Mouse (Mus musculus) embryonic facial prominence, embryonic 11.5 days (tissue): ENCODE measurements at regions not wholly inside any gene's neighbourhood (a gene's known extent, or its start where the extent isn't known, plus 50 kb on each side); places are given as distances from the start of the nearest gene placed in this dataset.
A peak's percentile ranks its signal among the peaks of the same experiment; 100 is the strongest.

Experiments
- ATAC-seq: fragments of 200-750 bp; cut with Nextera tagmentation; replicated peaks from 2 replicates; pipeline ENCODE4 v1.8.0; 2017; ENCODE audit warnings: low read depth; ENCODE audit not compliant: insufficient number of reproducible peaks, low FRiP score, low TSS enrichment
- DNase-seq: peaks from one replicate; pipeline ENCODE4 v3.0.0-alpha.2; 2015; ENCODE audit warnings: low spot score
- H3K27ac ChIP-seq: fragments of 300-500 bp; sonication (generic); replicated peaks from 2 replicates; pipeline ENCODE4 v1.5.1; 2014; ENCODE audit warnings: mild to moderate bottlenecking, low read depth, low read length, control low read depth
- H3K27me3 ChIP-seq: fragments of 300-500 bp; sonication (generic); 2 replicates; pipeline ENCODE4 v1.6.1; 2014; ENCODE audit warnings: mild to moderate bottlenecking, low read length, moderate library complexity, mixed read lengths; ENCODE audit not compliant: control insufficient read depth, insufficient read depth
- H3K36me3 ChIP-seq: fragments of 300-500 bp; sonication (generic); replicated peaks from 2 replicates; pipeline ENCODE4 v1.6.1; 2014; ENCODE audit warnings: low read depth, mild to moderate bottlenecking, low read length, moderate library complexity, mixed read lengths; ENCODE audit not compliant: control insufficient read depth, insufficient read depth
- H3K4me1 ChIP-seq: fragments of 300-500 bp; sonication (generic); 2 replicates; pipeline ENCODE4 v1.6.1; 2014; ENCODE audit warnings: low read length, mixed read lengths; ENCODE audit not compliant: control insufficient read depth, insufficient read depth
- H3K4me2 ChIP-seq: fragments of 300-500 bp; sonication (generic); 2 replicates; pipeline ENCODE4 v1.6.1; 2014; ENCODE audit warnings: low read depth, mild to moderate bottlenecking, control low read depth, low read length, moderate library complexity
- H3K4me3 ChIP-seq: fragments of 300-500 bp; sonication (generic); 2 replicates; pipeline ENCODE4 v1.5.1; 2014; ENCODE audit warnings: low read depth, low read length, control low read depth
- H3K9ac ChIP-seq: fragments of 300-500 bp; sonication (generic); replicated peaks from 2 replicates; pipeline ENCODE4 v1.6.1; 2014; ENCODE audit warnings: mild to moderate bottlenecking, control low read depth, low read length
- H3K9me3 ChIP-seq: fragments of 300-500 bp; sonication (generic); replicated peaks from 2 replicates; pipeline ENCODE4 v1.6.1; 2016; ENCODE audit warnings: mild to moderate bottlenecking, low read length, inconsistent platforms, mixed read lengths; ENCODE audit not compliant: control insufficient read depth
- WGBS: fragments of 180-500 bp; shearing (Covaris S2); extraction: QIAGEN DNeasy Blood & Tissue Kit; methylation state at CpG from one replicate; pipeline ENCODE4 v1.1.7; 2014; 5-methylcytosine and 5-hydroxymethylcytosine counted together

DNA sequence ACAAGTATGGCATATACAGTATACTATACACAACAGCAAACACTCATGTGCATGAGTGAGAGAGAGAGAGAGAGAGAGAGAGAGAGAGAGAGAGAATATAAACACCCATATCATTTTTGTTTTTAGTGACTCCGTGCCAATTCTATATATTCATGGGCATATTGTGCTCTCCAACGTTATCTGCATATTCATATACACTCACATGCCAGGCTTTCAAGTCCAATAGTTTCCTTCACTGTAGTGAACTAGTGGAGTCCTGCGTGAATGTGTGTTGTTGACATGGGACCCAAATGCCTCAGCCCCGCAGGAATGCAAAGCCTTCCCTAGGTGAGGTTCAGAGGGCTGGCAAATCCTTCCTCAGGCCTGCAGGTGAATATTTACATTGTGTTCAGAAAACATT, 53.4 kb upstream of the Nab1 start:
- no peak overlapping the region for H3K4me2 ChIP-seq
- no peaks in the 10 kb centered on the region for H3K4me1 ChIP-seq
- no peaks in the 10 kb centered on the region for H3K36me3 ChIP-seq
- H3K27me3 ChIP-seq: no peaks in the 10 kb centered on the region
- no peak overlapping the region for H3K4me3 ChIP-seq
- DNase-seq: no peak
- ATAC-seq: no peak
- WGBS: 70% methylated on average over 4 of the region's 4 CpGs
- H3K9me3 ChIP-seq: no peaks in the 10 kb centered on the region
- H3K9ac ChIP-seq: no peak overlapping the region
- no peak overlapping the region for H3K27ac ChIP-seq

DNA sequence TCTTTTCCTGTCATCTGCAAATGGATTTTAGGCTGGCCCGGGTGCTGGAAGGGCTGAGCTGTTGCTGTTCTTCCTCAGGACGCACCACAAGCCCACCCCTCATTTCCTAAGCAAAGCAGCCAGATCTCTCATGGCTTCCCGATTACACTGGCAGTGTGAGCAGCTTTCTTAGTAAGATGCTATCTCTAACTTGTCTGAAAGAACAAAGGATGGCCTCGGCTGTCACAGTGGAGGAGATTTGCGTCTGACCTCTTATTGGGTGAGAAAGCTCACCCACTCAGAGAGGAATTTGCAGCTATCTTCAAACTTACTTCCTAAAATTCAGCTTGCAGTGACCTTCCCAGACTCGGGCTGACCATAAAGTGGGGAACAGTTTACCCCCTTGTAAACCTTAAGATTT, 64.7 kb upstream of the Nemp2 start:
- Histone ChIP-seq H3K9me3 (no peaks in the 10 kb centered on the region), H3K36me3 (no peaks in the 10 kb centered on the region), H3K4me1 (no peaks in the 10 kb centered on the region), H3K27me3 (no peaks in the 10 kb centered on the region), H3K4me3 (no peak overlapping the region), H3K4me2 (no peak overlapping the region), H3K9ac (no peak overlapping the region), H3K27ac (no peak overlapping the region)
- DNase-seq: no peak
- 53% methylated on average over 6 of the region's 6 CpGs for WGBS
- no peak for ATAC-seq

DNA sequence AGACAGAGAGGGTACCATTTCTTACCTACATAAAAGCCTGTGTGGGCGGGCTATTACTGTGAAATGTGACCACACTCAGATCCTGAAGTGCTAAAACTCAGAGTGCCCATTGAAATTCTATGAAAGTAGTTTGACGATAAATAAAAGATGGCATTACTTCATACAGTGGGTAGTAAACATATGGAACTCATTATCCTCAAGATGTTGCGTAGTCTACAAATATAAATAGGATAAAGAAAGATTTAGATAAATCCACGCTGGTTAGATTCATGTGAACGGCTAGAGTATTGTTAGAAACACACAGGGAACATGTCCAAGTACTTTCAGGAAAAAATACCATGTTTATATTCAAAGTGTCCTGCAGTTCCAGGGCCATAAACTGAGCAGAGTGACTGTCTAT, 58.8 kb upstream of the Nemp2 start:
- H3K9ac ChIP-seq: no peak overlapping the region
- no peaks in the 10 kb centered on the region for H3K27me3 ChIP-seq
- no peaks in the 10 kb centered on the region for H3K9me3 ChIP-seq
- H3K4me2 ChIP-seq: no peak overlapping the region
- 62% methylated on average over 5 of the region's 5 CpGs for WGBS
- no peaks in the 10 kb centered on the region for H3K36me3 ChIP-seq
- no peak for DNase-seq
- no peak overlapping the region for H3K4me3 ChIP-seq
- no peak overlapping the region for H3K27ac ChIP-seq
- H3K4me1 ChIP-seq: no peaks in the 10 kb centered on the region
- no peak for ATAC-seq

DNA sequence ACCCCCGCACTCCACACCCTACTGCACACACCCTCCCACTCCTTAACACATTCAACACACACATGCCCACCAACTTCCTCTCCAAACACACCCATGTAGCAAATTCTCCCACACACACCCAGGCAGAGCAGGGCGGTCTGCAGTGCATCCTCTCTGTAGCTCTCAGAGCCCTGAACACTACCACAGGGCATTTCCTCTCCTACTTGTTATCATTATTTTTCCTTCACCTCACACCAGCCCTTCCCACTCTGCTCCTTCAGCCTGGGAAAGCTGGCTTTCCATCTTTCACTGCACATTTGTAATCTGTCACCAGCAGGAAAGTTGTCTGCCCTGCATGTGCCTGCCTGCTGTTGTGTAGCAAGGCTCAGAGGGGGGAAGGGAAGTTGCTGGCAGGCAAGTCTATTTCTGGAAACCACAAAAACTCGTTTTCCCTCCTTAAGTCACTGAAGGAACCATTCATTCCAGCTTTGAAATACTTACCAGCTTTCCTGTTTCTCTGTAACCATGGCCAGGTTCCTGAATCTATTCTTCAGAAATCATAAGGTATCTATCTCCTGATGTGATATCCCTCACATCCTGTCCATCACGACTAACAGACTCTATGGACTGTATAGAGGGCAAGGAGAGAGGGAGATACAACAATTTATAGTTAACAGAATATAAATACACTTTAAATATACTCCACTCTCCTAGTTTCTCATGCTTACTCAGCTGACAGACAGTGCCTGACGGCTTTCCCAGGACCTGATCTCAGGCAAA, 52.0 kb upstream of the Nemp2 start:
- ATAC-seq (0 out of 2 replicates have a peak, but pooled peaks have one; percentile 34), DNase-seq (peak; percentile 58)
- 34% methylated on average over 5 of the region's 5 CpGs for WGBS
- Histone ChIP-seq H3K4me2 (0 out of 2 replicates have a peak overlapping the region, but pooled peaks have one; percentile 7), H3K9ac (peak overlapping the region; percentile 32; the same call in 1 of the 2 replicates), H3K4me3 (no peak overlapping the region), H3K9me3 (no peaks in the 10 kb centered on the region), H3K36me3 (no peaks in the 10 kb centered on the region), H3K4me1 (no peaks in the 10 kb centered on the region), H3K27ac (no peak overlapping the region; the same call in 1 of the 2 replicates), H3K27me3 (no peaks in the 10 kb centered on the region)

DNA sequence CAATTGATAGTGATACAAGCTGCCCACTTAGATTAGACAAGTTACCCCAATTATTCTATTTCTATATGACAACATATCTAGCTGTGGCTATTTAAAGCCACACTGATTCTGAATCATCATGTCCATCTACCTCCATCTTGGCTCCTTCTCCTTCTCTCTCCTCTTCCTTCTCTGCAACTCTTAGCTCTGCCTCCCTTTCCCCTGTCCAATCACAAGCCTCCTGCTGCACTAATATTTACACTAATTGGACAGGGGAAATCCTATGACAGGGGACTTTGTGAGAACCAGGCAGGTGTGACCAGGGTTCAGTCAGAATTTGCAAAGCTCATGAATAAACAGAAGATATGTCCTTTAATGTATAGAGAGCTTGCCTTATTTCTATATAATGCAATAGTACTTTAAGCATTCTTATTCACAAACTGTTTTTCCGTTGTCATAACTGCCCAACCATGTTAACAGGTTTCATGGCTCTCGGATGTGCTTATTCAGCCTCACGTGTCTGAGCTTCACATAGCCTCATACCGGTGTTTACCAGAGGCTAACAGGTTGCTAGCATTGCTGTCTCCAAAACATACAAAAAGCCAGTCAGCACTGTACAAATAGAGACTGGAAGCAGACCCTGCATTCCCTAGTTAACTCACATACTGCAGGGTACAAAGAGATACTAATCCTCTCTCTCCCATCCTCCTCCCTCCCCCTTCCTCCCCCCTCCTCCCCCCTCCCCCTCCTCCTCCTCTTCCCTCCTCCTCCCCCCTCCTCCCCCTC, 50.2 kb upstream of the Nemp2 start:
- ATAC-seq: no peak
- no peaks in the 10 kb centered on the region for H3K27me3 ChIP-seq
- H3K9ac ChIP-seq: no peak overlapping the region
- H3K4me1 ChIP-seq: no peaks in the 10 kb centered on the region
- H3K27ac ChIP-seq: no peak overlapping the region
- 88% methylated on average over 4 of the region's 4 CpGs for WGBS
- no peak for DNase-seq
- H3K9me3 ChIP-seq: no peaks in the 10 kb centered on the region
- H3K36me3 ChIP-seq: no peaks in the 10 kb centered on the region
- H3K4me2 ChIP-seq: no peak overlapping the region
- H3K4me3 ChIP-seq: no peak overlapping the region
